Mouse (Mus musculus) hindbrain, embryonic 14.5 days (tissue): ENCODE measurements around the gene Mrps15. TPM values are rescaled to one million over a fixed set of nuclear protein-coding genes. Genes with fewer than 3 reads are reported as not detected.

Experiments
- ATAC-seq: fragments of 200-750 bp; cut with Nextera tagmentation; 2 replicates; pipeline ENCODE4 v1.8.0; 2017; ENCODE audit warnings: moderate number of reproducible peaks, mild to moderate bottlenecking, moderate TSS enrichment, moderate library complexity; ENCODE audit not compliant: low FRiP score
- DNase-seq: peaks from one replicate; pipeline ENCODE4 v3.0.0-alpha.2; 2015; ENCODE audit warnings: low spot score
- H3K27ac ChIP-seq: fragments of 300-500 bp; sonication (generic); 2 replicates; pipeline ENCODE4 v1.5.1; 2014; ENCODE audit warnings: mild to moderate bottlenecking, moderate library complexity
- H3K27me3 ChIP-seq: fragments of 300-500 bp; sonication (generic); 2 replicates; pipeline ENCODE4 v1.6.1; 2014; ENCODE audit warnings: mild to moderate bottlenecking, low read length, mixed read lengths; ENCODE audit not compliant: control insufficient read depth, insufficient read depth
- H3K36me3 ChIP-seq: fragments of 300-500 bp; sonication (generic); replicated peaks from 2 replicates; pipeline ENCODE4 v1.6.1; 2014; ENCODE audit not compliant: control insufficient read depth, insufficient read depth
- H3K4me1 ChIP-seq: fragments of 300-500 bp; sonication (generic); replicated peaks from 2 replicates; pipeline ENCODE4 v1.6.1; 2014; ENCODE audit warnings: antibody characterized with exemption, low read length, mixed read lengths; ENCODE audit not compliant: control insufficient read depth, insufficient read depth
- H3K4me2 ChIP-seq: fragments of 300-500 bp; sonication (generic); replicated peaks from 2 replicates; pipeline ENCODE4 v1.6.1; 2014; ENCODE audit warnings: mild to moderate bottlenecking, moderate library complexity
- H3K4me3 ChIP-seq: fragments of 300-500 bp; sonication (generic); replicated peaks from 2 replicates; pipeline ENCODE4 v1.5.1; 2014; ENCODE audit warnings: mild to moderate bottlenecking, low read length
- H3K9ac ChIP-seq: fragments of 300-500 bp; sonication (generic); 2 replicates; pipeline ENCODE4 v1.6.1; 2014
- H3K9me3 ChIP-seq: fragments of 300-500 bp; sonication (generic); 2 replicates; pipeline ENCODE4 v1.6.1; 2016; ENCODE audit warnings: low read length; ENCODE audit not compliant: control insufficient read depth
- WGBS: fragments of 180-500 bp; shearing (Covaris S2); extraction: QIAGEN DNeasy Blood & Tissue Kit; methylation state at CpG from one replicate; pipeline ENCODE4 v1.1.7; 2014; 5-methylcytosine and 5-hydroxymethylcytosine counted together
- polyA plus RNA-seq: library from polyadenylated mRNA; unstranded; fragments of >200 nt; fragmentation: Nextera tagmentation; extraction: Ambion mirVana; gene quantifications from 2 replicates; pipeline ENCODE4 v1.2.1, GENCODE M21; 2014

Mrps15 gene
- polyA plus RNA-seq, 1 experiment from 2014 or later = 121 TPM

DNA sequence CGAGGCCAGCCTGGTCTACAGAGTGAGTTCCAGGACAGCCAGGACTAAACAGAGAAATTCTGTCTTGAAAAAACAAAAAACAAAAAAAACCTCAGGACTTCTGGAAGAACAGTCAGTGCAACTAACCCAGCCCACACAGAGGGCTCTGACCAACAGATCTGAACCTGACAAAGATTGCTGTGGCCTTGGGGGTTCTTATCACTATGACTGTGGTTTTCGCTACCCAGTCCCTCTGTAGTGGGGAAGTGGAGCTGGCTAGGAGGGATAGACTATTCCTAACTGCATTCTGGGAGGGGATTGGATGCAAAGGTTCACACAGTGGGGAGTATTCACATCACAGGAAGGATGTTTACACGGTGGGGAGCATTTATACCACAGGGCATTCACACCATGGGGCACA, 17.7 kb upstream of the Mrps15 start:
- Histone ChIP-seq H3K27me3 (no peaks in the 10 kb centered on the region), H3K4me2 (no peak overlapping the region), H3K4me3 (no peak overlapping the region), H3K4me1 (no peaks in the 10 kb centered on the region), H3K9ac (no peak overlapping the region), H3K36me3 (no peaks in the 10 kb centered on the region), H3K9me3 (no peaks in the 10 kb centered on the region), H3K27ac (no peak overlapping the region)
- 78% methylated on average over 3 of the region's 3 CpGs for WGBS
- DNase-seq (no peak), ATAC-seq (no peak)

DNA sequence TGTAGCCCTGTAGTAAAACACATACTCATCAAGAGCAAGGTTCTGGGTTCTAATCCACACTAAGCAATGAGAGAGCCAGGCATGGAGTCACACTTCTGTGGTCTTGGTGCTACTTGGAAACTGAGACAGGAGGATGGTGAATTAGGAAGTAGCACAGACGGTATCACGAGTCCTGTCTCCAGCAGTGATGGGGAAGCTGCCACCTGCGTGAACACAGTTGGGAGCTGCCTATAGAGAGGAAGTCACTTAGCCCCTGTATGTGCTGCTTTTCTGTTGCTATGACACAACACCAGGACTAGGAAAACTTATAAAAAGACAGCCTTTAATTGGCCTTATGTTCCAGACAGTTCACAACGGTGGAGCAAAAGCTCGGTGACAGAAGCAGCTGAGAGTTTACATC, 16.0 kb upstream of the Mrps15 start:
- Histone ChIP-seq H3K4me3 (no peak overlapping the region), H3K4me1 (no peaks in the 10 kb centered on the region), H3K9me3 (no peaks in the 10 kb centered on the region), H3K9ac (no peak overlapping the region), H3K27ac (no peak overlapping the region), H3K36me3 (no peaks in the 10 kb centered on the region), H3K4me2 (no peak overlapping the region), H3K27me3 (no peaks in the 10 kb centered on the region)
- DNase-seq (no peak), ATAC-seq (no peak)
- 74% methylated on average over 5 of the region's 5 CpGs for WGBS

DNA sequence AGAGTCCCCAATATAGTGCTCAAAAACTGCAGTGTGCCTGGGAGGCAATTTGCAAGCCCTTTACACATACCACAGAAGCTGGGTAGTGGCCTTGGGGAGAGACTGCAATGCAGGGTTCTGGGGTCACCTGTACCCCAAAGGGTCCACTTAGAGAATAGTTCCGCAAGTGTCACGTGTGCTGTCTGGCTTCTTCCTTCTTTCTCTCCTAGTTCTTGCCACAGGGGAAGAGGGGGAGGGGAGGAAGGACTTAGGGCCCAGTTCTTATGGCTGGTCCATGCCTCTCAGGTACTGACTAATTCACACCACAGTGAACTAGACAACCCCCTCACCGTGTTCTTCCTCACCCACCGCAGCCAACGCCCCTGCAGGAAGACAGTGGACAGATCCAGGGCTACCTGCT, 11.3 kb upstream of the Mrps15 start:
- no peaks in the 10 kb centered on the region for H3K27me3 ChIP-seq
- H3K36me3 ChIP-seq = no peaks in the 10 kb centered on the region
- no peak for DNase-seq
- ATAC-seq = no peak
- WGBS = 88% methylated on average over 5 of the region's 5 CpGs
- H3K4me2 ChIP-seq = no peak overlapping the region
- H3K4me3 ChIP-seq = no peak overlapping the region
- H3K27ac ChIP-seq = no peak overlapping the region
- no peaks in the 10 kb centered on the region for H3K9me3 ChIP-seq
- H3K4me1 ChIP-seq = no peaks in the 10 kb centered on the region
- no peak overlapping the region for H3K9ac ChIP-seq

DNA sequence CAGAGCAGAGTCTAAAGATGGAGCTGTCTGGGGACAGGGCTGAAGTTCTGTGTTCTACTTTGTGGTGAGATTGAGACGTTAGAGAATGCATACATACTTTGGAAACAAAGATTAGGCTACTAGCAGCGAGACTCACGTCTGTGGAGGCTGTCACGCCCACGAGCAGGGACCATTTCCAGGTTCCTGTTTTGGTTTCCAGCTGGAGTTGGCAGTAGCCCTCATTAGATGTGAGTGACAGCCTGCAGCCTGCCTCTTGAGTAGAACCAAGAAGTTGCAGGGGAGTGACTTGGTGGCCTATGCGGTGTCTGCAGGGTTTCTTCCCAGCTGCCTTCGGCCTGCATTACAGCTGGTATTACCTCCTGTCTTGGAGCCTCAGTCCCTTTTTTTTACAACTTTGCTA, 4.9 kb downstream of the Mrps15 start:
- H3K4me1 ChIP-seq = peaks cover 10% of the 10 kb centered on the region
- no peak overlapping the region for H3K4me2 ChIP-seq
- DNase-seq (no peak), ATAC-seq (no peak)
- no peak overlapping the region for H3K27ac ChIP-seq
- H3K36me3 ChIP-seq = peaks cover 78% of the 10 kb centered on the region
- no peak overlapping the region for H3K4me3 ChIP-seq
- H3K9me3 ChIP-seq = no peaks in the 10 kb centered on the region
- no peaks in the 10 kb centered on the region for H3K27me3 ChIP-seq
- 90% methylated on average over 7 of the region's 7 CpGs for WGBS
- H3K9ac ChIP-seq = no peak overlapping the region

DNA sequence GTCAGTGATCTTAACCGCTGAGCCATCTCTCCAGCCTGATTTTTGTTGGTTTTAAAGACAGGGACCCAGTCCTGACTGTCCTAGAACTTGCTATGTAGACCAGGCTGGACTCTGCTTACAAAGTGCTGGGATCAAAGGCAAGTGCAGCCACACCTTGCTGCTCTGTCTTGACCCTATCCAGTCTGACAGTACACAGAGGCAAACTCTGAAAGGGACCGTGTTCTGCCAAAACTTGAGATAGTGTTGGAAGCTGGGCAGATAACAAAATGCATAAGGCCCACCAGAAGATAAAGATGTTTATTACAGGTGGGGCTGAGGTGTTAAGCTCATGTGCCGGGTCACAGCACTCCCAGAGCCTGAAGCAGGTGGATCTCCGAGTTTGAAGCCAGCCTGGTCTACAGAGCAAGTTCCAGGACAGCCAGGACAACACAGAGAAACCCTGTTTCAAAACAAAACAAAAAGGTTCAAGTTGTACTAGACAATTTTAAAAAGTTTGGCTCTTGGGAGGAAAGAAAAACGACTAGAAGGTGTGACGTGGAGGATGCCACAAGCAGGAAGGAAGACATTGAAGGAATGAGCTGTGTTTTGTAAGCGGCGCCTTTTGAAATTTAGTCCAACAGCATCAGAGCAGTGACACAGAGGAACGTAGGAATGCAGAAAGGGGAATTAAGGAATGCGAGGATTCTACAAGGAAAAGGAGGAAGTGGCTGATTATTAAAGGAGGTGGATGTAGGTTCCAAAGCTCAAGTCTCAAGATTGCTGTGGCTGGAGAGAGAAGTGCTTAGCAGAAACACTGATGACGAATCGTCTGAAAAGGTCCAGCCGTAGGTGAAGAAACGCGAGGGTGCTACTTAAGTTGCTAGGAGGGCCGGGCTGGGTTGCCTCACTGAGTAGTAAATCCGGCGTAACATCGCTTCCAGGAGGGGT, 10.7 kb downstream of the Mrps15 start:
- Histone ChIP-seq H3K9me3 (no peaks in the 10 kb centered on the region), H3K27me3 (no peaks in the 10 kb centered on the region), H3K4me3 (peak overlapping the region; percentile 73), H3K4me2 (peak overlapping the region; percentile 83), H3K4me1 (peaks cover 11% of the 10 kb centered on the region), H3K36me3 (peaks cover 41% of the 10 kb centered on the region), H3K9ac (peak overlapping the region; percentile 61), H3K27ac (no peak overlapping the region)
- 18% methylated on average over 19 of the region's 19 CpGs for WGBS
- peak; percentile 26 for DNase-seq
- ATAC-seq = no peak

DNA sequence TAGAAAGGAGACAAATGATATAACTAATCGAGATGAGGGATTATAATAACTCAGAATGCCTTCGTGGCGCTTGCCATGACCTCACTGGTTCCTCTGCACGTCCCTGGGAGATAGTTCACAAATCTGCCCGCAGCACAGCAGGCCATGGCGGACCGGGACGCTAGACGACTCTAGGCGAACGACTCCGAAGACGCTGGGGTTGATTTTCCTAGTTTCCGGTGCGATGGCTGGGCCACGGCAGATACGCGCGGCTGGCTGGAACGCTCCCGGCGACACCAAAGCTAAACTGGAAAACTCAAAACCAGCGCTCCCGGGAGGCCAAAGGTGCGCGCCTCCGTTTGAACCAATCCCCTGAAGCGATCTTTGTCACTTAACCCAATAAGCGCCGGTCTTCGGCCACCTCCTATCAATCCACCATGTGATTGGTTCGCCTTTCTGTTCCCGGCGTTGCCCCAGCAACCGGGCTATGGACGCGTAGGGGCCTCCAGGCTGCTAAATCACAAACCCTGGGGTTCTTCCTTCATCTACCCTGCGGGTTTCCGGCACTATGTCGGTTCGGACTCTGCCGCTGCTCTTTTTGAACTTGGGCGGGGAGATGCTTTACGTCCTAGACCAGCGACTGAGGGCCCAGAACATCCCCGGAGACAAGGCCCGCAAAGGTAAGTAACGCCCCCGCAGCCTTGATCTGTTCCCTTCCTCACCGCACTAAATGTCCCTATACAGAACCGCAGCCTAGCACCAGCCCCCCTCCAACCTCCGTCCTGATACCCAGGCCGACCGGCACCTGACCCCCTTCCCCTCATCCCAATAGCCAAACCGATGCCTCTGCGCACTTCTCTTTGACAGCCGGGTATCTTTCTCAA, 11.6 kb downstream of the Mrps15 start, which contains the start of gene Oscp1:
Gene Oscp1 (plus strand): TSS at position 432 of the 863 bp plus-strand sequence.
- Histone ChIP-seq H3K27me3 (no peaks in the 10 kb centered on the region), H3K4me2 (peak within 1 kb of the TSS; percentile 83), H3K36me3 (peaks cover 35% of the 10 kb centered on the region), H3K9me3 (no peaks in the 10 kb centered on the region), H3K27ac (peak within 1 kb of the TSS; percentile 36; the same call in 1 of the 2 replicates), H3K9ac (peak within 1 kb of the TSS; percentile 84), H3K4me1 (peaks cover 11% of the 10 kb centered on the region), H3K4me3 (peak within 1 kb of the TSS; percentile 73)
- peak; percentile 97 for ATAC-seq
- under 1% methylated on average over 57 of the region's 57 CpGs for WGBS
- DNase-seq = peak; percentile 95

DNA sequence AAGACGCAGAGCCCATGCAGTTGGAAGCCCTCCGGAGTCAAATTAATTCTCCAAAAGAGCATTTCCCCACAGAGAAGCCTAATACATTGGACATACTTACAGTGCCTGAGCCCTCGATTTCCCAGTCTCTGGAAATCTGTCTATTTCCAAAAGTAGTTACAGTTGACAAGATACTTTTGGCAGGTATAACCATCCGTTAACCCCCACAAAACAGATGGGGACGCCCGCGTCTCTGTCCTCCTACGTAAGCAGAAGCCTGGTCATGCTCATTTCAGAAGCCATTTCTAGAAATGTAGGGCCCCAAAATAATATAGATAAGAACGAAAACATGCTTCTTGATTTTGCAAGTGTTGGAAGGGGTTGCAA, 12.3 kb downstream of the Mrps15 start:
- H3K9me3 ChIP-seq = no peaks in the 10 kb centered on the region
- H3K4me1 ChIP-seq = peaks cover 11% of the 10 kb centered on the region
- H3K27me3 ChIP-seq = no peaks in the 10 kb centered on the region
- DNase-seq (no peak), ATAC-seq (no peak)
- no peak overlapping the region for H3K27ac ChIP-seq
- H3K9ac ChIP-seq = peak overlapping the region; percentile 84
- H3K4me3 ChIP-seq = peak overlapping the region; percentile 73
- peak overlapping the region; percentile 83 for H3K4me2 ChIP-seq
- WGBS = 33% methylated on average over 9 of the region's 9 CpGs
- H3K36me3 ChIP-seq = peaks cover 30% of the 10 kb centered on the region

DNA sequence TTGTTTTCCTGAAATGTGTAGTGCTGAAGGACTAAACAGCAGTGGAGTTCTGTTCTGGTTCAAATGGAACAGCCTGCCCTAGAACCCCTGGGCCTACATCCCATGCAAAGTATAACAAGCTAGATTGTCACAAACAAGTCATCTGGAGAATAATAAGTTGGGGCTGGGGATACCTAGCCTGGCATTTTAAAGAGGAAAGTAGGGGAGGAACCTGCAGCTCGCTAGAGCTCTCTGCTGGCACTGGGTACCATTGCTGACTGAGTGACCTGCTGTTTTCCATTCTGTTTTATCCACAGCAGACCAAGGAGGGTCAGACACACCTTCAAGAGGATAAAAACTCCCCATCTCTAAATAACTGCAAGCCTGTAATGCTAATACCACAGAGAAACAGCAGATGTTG, 16.1 kb downstream of the Mrps15 start:
- H3K4me2 ChIP-seq = no peak overlapping the region
- no peak overlapping the region for H3K9ac ChIP-seq
- peaks cover 8% of the 10 kb centered on the region for H3K4me1 ChIP-seq
- no peak for DNase-seq
- H3K9me3 ChIP-seq = no peaks in the 10 kb centered on the region
- no peak overlapping the region for H3K27ac ChIP-seq
- WGBS = 37% methylated on average over 1 of the region's 1 CpGs
- H3K4me3 ChIP-seq = no peak overlapping the region
- H3K27me3 ChIP-seq = no peaks in the 10 kb centered on the region
- ATAC-seq = no peak
- H3K36me3 ChIP-seq = 0 out of 2 replicates have a peak, but pooled peaks cover 3% of the 10 kb centered on the region

DNA sequence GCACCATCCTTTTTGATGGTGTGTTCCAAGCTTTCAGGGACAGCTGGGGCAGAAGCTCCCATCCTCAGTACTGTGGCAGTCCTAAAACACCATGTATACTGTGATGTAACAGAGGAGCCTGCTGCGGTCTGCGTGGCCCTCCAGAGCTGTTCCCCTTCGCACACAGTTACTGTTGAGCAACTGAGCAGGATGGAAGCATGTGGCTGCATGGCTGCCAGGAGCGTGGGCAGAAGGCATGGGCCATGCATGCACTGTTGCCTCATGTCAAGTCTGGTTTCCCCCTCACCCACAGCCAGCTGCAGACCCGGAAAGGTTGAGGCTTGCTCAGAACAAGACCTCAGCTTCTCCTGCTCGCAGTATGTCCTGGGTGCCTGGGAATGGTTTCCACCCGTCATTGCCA, 18.5 kb downstream of the Mrps15 start:
- H3K9ac ChIP-seq = no peak overlapping the region
- ATAC-seq = no peak
- WGBS = 88% methylated on average over 7 of the region's 7 CpGs
- no peak overlapping the region for H3K27ac ChIP-seq
- H3K4me1 ChIP-seq = no peaks in the 10 kb centered on the region
- H3K36me3 ChIP-seq = 0 out of 2 replicates have a peak, but pooled peaks cover 3% of the 10 kb centered on the region
- no peak overlapping the region for H3K4me2 ChIP-seq
- H3K27me3 ChIP-seq = no peaks in the 10 kb centered on the region
- no peak for DNase-seq
- no peak overlapping the region for H3K4me3 ChIP-seq
- no peaks in the 10 kb centered on the region for H3K9me3 ChIP-seq
